Mouse (Mus musculus) cerebellum, adult 11 months (tissue): ENCODE data around the gene Fam213a.

Experiments used
- DNase-seq: peaks from one replicate; pipeline ENCODE4 v3.0.0; 2022

Gene Fam213a

DNA sequence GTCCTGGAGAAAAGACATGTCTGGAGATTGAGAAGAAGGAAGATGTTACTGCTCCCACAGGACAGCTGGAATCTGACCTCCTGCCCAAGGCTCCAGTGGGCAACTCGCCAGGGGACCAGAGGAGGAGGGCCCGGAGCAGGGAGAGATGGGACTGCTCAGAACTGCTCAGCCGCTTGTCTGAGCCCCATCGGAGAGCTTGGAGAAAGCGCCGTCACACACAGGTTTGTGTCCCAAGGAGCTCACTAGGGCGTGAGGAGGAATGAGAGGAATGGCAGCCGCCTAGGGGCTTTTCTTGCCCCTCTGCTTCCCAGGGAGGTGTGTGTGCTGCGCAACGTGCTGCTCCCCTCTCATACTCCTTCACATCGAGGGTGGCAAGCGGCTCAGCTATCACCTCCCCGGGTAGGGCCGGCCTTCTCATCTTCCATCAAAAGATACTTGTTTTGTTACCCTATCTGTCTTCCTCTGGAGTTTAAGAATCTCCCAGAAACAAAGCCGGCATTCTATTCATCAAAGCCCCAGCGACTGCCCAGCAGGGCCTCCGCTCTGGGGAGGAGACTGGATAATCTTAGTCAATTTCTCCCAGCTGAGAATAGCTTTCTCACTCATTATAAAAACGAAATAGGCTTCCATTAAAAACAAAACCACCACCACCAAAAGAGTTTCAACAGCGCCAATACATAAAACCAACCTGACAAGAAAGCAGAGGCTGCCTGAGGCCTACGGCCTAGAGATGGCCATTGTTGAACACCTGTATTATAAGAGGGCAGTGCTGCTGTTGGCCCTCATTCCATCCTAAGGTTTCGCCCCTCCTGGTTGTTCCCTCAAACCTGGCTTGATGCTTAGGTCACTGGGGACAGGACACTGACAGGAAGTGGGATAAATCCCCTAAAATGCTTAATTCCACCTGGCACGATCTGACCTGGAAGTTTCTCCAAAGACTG, 9.1 kb downstream of the Fam213a start:
- no peak for DNase-seq

GRCm38 (mm10) chr14:41001576-41001975, 12.0 kb downstream of the Fam213a start:
- DNase-seq: no peak

DNA sequence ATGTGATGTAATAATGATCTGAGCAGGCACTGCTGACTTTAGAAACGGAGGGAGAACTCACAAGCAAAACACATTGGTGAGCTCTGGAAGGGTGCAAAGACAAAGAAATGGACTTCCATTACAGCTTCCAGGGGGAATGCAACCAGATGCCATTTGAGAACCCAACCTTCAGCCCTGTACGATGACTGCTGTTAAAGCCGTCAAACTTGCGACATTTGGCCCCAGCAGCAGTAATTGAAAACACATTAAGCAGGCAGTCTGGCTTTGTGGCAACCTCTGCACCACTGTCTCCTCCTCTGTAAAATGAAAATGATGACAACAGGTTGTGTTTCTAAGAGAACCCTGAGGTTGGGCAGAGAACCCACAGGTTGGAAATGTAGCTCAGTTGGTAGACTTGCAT, 12.8 kb downstream of the Fam213a start:
- DNase-seq: no peak

GRCm38 (mm10) chr14:40999904-41000645, 13.5 kb downstream of the Fam213a start:
- no peak for DNase-seq

DNA sequence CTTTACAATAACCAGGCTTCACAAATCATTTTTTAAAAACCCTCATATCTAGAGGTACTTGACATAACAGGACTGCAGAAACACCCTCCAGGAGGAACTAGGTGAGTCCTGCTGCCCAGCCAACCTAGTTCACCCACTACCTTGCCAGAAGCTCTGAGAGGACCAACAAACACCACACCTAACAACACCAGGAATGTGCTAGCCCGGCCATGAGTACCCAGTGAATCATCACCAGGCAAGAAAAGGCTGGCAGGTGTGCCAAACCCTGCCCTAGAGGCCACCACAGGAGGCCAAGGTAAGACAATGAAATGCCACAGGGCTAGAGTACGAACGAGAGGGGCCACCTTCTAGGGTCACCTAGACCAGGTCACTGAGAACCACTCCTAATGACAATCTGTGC, 17.4 kb downstream of the Fam213a start:
- DNase-seq: no peak

GRCm38 (mm10) chr14:40992464-40992863, 21.1 kb downstream of the Fam213a start:
- DNase-seq: no peak

DNA sequence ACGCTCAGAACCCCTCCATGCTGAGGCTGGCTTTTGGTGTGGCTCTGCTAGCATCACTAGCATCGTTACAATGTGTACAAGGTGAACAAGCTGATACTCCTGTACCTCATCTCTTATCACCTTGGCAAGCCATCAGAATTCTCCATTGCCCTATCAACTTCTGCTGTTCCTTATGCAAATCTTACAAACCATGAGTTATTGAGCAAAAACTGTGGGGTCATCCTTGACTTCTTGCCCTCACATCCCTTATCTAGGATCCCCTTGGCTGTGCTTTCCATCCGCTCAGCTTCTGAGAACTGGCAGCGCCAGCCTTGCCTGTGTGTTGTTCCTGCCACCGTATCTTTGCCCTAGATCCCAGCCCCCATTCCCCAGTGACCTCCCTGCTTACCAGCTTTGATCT, 24.8 kb downstream of the Fam213a start:
- DNase-seq: no peak

DNA sequence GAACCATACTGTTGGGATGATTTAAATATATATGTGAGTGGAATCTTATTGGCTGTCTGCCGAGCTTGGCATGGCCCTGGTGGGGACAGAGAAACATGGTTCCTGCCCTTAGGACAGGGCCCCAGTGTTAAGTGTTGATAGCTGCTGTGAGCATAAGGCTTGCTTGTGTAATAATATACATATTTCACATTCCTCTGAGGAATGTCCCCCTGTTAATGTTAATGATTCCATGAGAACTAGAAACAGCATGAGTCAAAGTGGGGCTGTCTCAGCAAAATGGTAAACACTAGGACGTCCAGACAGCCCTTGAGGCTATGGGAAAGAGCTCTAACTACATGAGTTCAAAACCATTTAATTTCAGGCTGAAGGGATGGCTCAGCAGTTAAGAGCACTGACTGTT, 26.4 kb downstream of the Fam213a start:
- DNase-seq: no peak

DNA sequence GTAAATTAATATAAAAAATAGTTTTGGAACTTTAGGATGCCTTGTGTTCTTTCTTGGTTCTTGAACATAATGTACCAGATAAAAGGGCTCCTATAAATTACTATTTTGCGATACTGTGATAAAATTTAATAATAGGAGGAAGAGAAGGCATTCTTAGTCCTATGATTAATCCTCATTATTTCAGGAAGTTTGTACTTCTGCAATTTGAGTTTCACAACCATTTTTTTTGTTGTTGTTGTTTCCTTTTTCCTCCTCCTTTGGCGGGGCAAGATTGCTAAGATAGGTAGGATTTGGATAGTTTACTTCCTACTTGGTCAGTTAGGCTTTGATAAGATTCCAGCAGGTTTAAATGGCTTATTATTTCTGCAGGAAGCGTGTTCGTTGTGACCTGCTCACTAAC, 28.0 kb downstream of the Fam213a start:
- no peak for DNase-seq

- DNase-seq: no peak
Observed at GRCm38 (mm10) chr14:40979723-40980122, 33.9 kb downstream of the Fam213a start.

DNA sequence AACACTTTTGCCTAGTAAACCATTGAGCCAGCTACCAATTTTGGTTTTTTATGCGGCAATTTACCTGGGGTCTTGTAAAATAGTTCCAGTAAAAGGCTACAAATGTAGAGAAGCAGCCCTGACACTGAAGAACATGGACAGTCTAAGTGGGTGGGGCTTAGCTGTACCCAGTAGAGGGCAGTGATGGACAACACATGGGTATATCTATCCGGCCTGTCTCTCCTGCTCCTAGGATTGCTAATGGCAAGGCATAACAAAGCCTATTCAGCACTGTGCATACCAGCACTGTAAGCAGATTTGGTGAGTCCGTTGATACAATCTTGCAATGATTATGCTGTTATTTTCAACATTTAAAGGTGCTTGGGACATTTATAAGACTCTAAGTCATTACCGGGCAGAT, 34.6 kb downstream of the Fam213a start:
- no peak for DNase-seq

GRCm38 (mm10) chr14:40975127-40975721, 38.4 kb downstream of the Fam213a start:
- peak; percentile 51 for DNase-seq

GRCm38 (mm10) chr14:40968051-40968450, 45.5 kb downstream of the Fam213a start:
- DNase-seq: no peak

- DNase-seq: no peak
Observed at GRCm38 (mm10) chr14:40967598-40967900, 46.0 kb downstream of the Fam213a start.

- DNase-seq: peak; percentile 96
Observed at GRCm38 (mm10) chr14:40966862-40967597, 46.6 kb downstream of the Fam213a start.

GRCm38 (mm10) chr14:40966392-40966861, 47.2 kb downstream of the Fam213a start, which contains the start of gene Tspan14:
TSS of gene Tspan14 (minus strand) at chr14:40966807.
- no peak for DNase-seq

GRCm38 (mm10) chr14:40965507-40966356, 47.9 kb downstream of the Fam213a start:
- DNase-seq: no peak

- DNase-seq: no peak
Observed at GRCm38 (mm10) chr14:40964881-40965280, 48.7 kb downstream of the Fam213a start.

DNA sequence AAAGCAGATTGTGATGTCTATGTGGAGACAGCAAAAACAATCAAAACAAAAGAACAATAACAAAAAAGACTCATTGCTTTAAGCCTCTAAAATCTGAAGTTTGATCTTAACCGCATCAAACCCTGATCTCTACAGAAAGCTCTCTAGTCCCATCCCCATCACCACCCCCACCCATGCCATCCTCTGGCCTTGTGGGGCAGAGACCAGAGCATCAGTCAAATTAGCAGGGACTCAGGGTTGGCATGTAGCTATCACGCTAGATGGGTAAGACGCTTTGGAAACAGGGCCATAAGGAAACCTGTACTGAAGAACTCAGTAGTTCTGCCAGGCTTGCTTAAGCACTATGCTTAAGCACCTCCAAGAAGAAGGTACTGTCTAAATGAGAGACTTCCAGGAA, 49.4 kb downstream of the Fam213a start:
- DNase-seq: no peak

DNA sequence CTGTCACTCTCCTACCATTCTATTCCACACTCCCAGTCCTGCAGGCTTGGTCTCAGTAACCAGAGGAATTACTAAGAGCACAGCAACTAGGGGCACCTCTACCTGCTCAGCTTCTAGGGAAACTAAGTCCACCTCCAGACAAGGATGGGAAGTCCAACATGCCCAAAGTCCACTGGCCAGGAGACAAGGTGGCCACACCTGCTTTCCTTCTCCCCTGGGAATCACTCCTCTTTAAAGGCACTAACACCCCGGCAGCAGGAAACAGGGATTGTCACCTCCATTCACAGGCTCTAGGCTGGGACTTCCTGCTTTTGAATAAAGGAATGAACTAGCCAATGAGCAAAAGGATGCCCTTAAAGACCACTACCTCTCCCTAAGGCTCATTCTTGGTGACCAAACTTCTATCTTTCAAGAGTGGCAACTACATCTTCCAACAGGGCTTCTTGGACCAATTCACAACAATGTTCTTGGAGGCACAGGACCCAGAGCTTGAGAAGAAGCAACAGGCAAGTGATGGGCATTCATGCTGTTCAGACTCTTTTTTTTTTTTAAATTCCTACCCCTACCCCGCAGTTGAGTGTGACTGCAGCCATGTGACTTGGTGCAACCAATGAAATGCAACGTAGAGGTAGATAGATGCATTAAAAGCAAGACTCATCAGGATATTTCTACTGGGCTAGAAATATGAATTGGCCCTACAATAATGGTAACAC, 49.9 kb downstream of the Fam213a start:
- DNase-seq: no peak
